Mouse (Mus musculus) activated CD4-positive, CD25-positive, alpha-beta regulatory T cell (primary cell): ENCODE data around the gene Ifnb1. TPM values are rescaled to one million over a fixed set of nuclear protein-coding genes. Genes with fewer than 3 reads are reported as not detected.

Experiments used
- polyA plus RNA-seq, 2 experiments: library from polyadenylated mRNA; unstranded; fragments of 100-300 nt; shearing (Covaris generic); gene quantifications; one replicate each; pipeline ENCODE4 v1.2.1; 2017

The Ifnb1 gene
- polyA plus RNA-seq, result not detected

GRCm38 (mm10) chr4:88522674-88523073, at the start of gene Ifnb1:
TSS of gene Ifnb1 (minus strand) at chr4:88522774.

GRCm38 (mm10) chr4:88571698-88572097, 49.1 kb upstream of the Ifnb1 start, which contains the start of gene Ifna14:
TSS of gene Ifna14 (minus strand) at chr4:88571798.

GRCm38 (mm10) chr4:88558145-88558544, 35.6 kb upstream of the Ifnb1 start, which contains the start of gene Ifna15:
TSS of gene Ifna15 (minus strand) at chr4:88558245.

Other genes starting within 250 kb of the Ifnb1 start
- under 1 TPM; 0.13 to 0.81 TPM for gene Hacd4, start 83.8 kb downstream of the Ifnb1 start, polyA plus RNA-seq
- gene Ifna15, start 35.5 kb upstream of the Ifnb1 start, polyA plus RNA-seq, result under 1 TPM in 1 of 2 experiments, not detected in 1; 0.60 TPM
- gene Ifna14, start 49.0 kb upstream of the Ifnb1 start, polyA plus RNA-seq, result not detected
- not detected for gene Ifna9, start 69.6 kb upstream of the Ifnb1 start, polyA plus RNA-seq
- gene Ifna12, start 80.6 kb upstream of the Ifnb1 start, polyA plus RNA-seq, result not detected
- not detected for gene C87499, start 111.6 kb upstream of the Ifnb1 start, polyA plus RNA-seq
- not detected for gene Ifna13, start 121.7 kb upstream of the Ifnb1 start, polyA plus RNA-seq
- not detected for gene Ifna16, start 154.2 kb upstream of the Ifnb1 start, polyA plus RNA-seq
- gene Ifna2, start 161.1 kb upstream of the Ifnb1 start, polyA plus RNA-seq, result not detected
- not detected for gene Ifnab, start 168.6 kb upstream of the Ifnb1 start, polyA plus RNA-seq
- gene Gm26566, start 199.0 kb upstream of the Ifnb1 start, polyA plus RNA-seq, result under 1 TPM in 1 of 2 experiments, not detected in 1; 0.48 TPM
- 10 to 100 TPM; 18.8 to 27.9 TPM for gene Klhl9, start 199.7 kb upstream of the Ifnb1 start, polyA plus RNA-seq
- not detected for gene Gm13271, start 232.1 kb upstream of the Ifnb1 start, polyA plus RNA-seq
- under 1 TPM; 0.75 to 0.85 TPM for gene Gm13283, start 237.3 kb upstream of the Ifnb1 start, polyA plus RNA-seq